Mouse (Mus musculus): ENCODE data around the gene Vmn1r118.
"Not testable (repeated sequence)": the region's sequence is repeated elsewhere in the genome, so short reads cannot be mapped to it uniquely, and the experiment has no call there.

Gene Vmn1r118

GRCm38 (mm10) chr7:20912247-20912646 is at the start of gene Vmn1r118:
Gene Vmn1r118, minus strand, starts transcription at chr7:20912347.
- not testable (repeated sequence) for DNase-seq (ENCODE audit: low read depth)

GRCm38 (mm10) chr7:20884021-20884420 is 28.1 kb downstream of the Vmn1r118 start, which contains the start of gene Vmn1r117:
Gene Vmn1r117, minus strand, starts transcription at chr7:20884121.
- not testable (repeated sequence) for DNase-seq (ENCODE audit: low read depth)

DNA sequence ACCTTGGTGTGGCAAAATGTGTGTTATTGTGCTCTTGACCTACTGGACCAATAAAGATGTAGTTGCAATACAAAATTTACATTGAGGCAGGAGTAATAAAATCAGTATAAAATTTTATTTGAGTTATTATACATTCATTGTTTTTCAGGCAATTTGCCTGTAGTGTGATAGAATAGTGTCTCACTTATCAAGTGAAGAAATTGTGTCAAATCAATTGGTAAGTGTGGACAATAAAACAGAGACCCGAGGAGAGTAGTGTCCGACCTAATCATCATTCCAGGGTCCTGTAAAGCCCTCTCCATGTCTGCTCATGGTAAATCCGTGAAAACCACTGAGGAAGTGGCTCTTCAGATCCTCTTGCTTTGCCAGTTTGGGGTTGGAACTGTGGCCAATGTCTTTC is 40.2 kb downstream of the Vmn1r118 start, which contains the start of gene Vmn1r116:
Gene Vmn1r116 (plus strand): TSS at position 301 of the 400 bp plus-strand sequence.
- DNase-seq (ENCODE audit: low read depth) = not testable (repeated sequence)

All from naive thymus-derived CD4-positive, alpha-beta T cell, adult 2 months (primary cell).